Mouse (Mus musculus) C2C12 (cell line): ENCODE measurements at regions not wholly inside any gene's neighbourhood (a gene's known extent, or its start where the extent isn't known, plus 50 kb on each side); places are given as distances from the start of the nearest gene placed in this dataset.

Source experiments
- H3K27me3 ChIP-seq: one replicate; pipeline ENCODE4 v1.6.1; 2011; ENCODE audit not compliant: control insufficient read depth, insufficient read depth, insufficient read length
- H3K36me3 ChIP-seq: one replicate; pipeline ENCODE4 v1.6.1; 2011; ENCODE audit not compliant: control insufficient read depth, insufficient read depth
- H3K4me3 ChIP-seq: one replicate; pipeline ENCODE4 v1.5.1; 2011; ENCODE audit warnings: mild to moderate bottlenecking, control low read depth; ENCODE audit not compliant: poor library complexity, insufficient read depth, severe bottlenecking
- H3K79me2 ChIP-seq: one replicate; pipeline ENCODE4 v1.6.1; 2011; ENCODE audit not compliant: control insufficient read depth, insufficient read depth
- H3K79me3 ChIP-seq: one replicate; pipeline ENCODE4 v1.6.1; 2011; ENCODE audit warnings: low read depth, control low read depth
- H3ac ChIP-seq: one replicate; pipeline ENCODE3; 2011; ENCODE audit warnings: low read depth; ENCODE audit not compliant: control insufficient read depth, insufficient read length
- CEBPB ChIP-seq: IDR thresholded peaks from one replicate; pipeline ENCODE4 v1.6.1; 2011; ENCODE audit warnings: low read depth, mild to moderate bottlenecking, control low read depth, moderate library complexity
- CTCF ChIP-seq: IDR thresholded peaks from one replicate; pipeline ENCODE4 v1.5.1; 2011; ENCODE audit not compliant: control insufficient read depth, insufficient read depth, insufficient read length
- FOSL1 ChIP-seq: IDR thresholded peaks from one replicate; pipeline ENCODE4 v1.8.0; 2011; ENCODE audit warnings: mild to moderate bottlenecking, low read length; ENCODE audit not compliant: poor library complexity, insufficient read depth, severe bottlenecking
- MAX ChIP-seq: IDR thresholded peaks from one replicate; pipeline ENCODE4 v1.6.1; 2011; ENCODE audit warnings: mild to moderate bottlenecking, control low read depth
- MYOD1 ChIP-seq: IDR thresholded peaks from one replicate; pipeline ENCODE4 v1.6.1; 2011; ENCODE audit warnings: low read depth; ENCODE audit not compliant: control insufficient read depth, insufficient read length
- MYOG ChIP-seq: IDR thresholded peaks from one replicate; pipeline ENCODE4 v1.6.1; 2011; ENCODE audit not compliant: control insufficient read depth, insufficient read length; ENCODE audit errors: extremely low read depth
- USF1 ChIP-seq: IDR thresholded peaks from one replicate; pipeline ENCODE4 v1.6.1; 2011; ENCODE audit warnings: low read depth, mild to moderate bottlenecking, control low read depth, moderate library complexity

GRCm38 (mm10) chr8:125367374-125367773 is 202.2 kb downstream of the Sipa1l2 start:
- Histone ChIP-seq H3K79me2 (no peaks in the 10 kb centered on the region), H3K36me3 (no peaks in the 10 kb centered on the region), H3K27me3 (no peaks in the 10 kb centered on the region), H3K4me3 (no peak overlapping the region), H3ac (no peak overlapping the region), H3K79me3 (no peaks in the 10 kb centered on the region)
- TF ChIP-seq CEBPB (no peak), FOSL1 (no peak), USF1 (no peak)

GRCm38 (mm10) chr8:125365004-125365403 is 204.6 kb downstream of the Sipa1l2 start:
- no peak overlapping the region for H3K4me3 ChIP-seq
- H3K27me3 ChIP-seq = no peaks in the 10 kb centered on the region
- TF ChIP-seq USF1 = no peak

GRCm38 (mm10) chr8:125359456-125359855 is 210.2 kb downstream of the Sipa1l2 start:
- no peaks in the 10 kb centered on the region for H3K36me3 ChIP-seq
- H3K4me3 ChIP-seq = no peak overlapping the region
- no peaks in the 10 kb centered on the region for H3K79me2 ChIP-seq
- H3K79me3 ChIP-seq = no peaks in the 10 kb centered on the region
- no peaks in the 10 kb centered on the region for H3K27me3 ChIP-seq
- H3ac ChIP-seq = no peak overlapping the region
- no peak for TF ChIP-seq MYOD1
- no peak for TF ChIP-seq USF1
- TF ChIP-seq MYOG = no peak
- TF ChIP-seq CTCF = no peak
- TF ChIP-seq MAX = no peak
- TF ChIP-seq CEBPB = no peak
- TF ChIP-seq FOSL1 = no peak

More at GRCm38 (mm10) chr8:125365004-125365403, 204.6 kb downstream of the Sipa1l2 start:
- no peaks in the 10 kb centered on the region for H3K36me3 ChIP-seq
- no peak overlapping the region for H3ac ChIP-seq
- H3K79me2 ChIP-seq = no peaks in the 10 kb centered on the region
- H3K79me3 ChIP-seq = no peaks in the 10 kb centered on the region

GRCm38 (mm10) chr8:125357759-125358158 is 211.8 kb downstream of the Sipa1l2 start:
- no peaks in the 10 kb centered on the region for H3K79me2 ChIP-seq
- no peak overlapping the region for H3K4me3 ChIP-seq
- H3K36me3 ChIP-seq = no peaks in the 10 kb centered on the region
- no peaks in the 10 kb centered on the region for H3K27me3 ChIP-seq
- H3ac ChIP-seq = no peak overlapping the region
- no peaks in the 10 kb centered on the region for H3K79me3 ChIP-seq
- TF ChIP-seq MYOD1 (no peak), MYOG (no peak), MAX (no peak), CTCF (no peak)

GRCm38 (mm10) chr8:125355059-125355509 is 214.5 kb downstream of the Sipa1l2 start:
- Histone ChIP-seq H3K4me3 (no peak overlapping the region), H3K27me3 (no peaks in the 10 kb centered on the region), H3ac (no peak overlapping the region), H3K79me3 (no peaks in the 10 kb centered on the region), H3K79me2 (no peaks in the 10 kb centered on the region), H3K36me3 (no peaks in the 10 kb centered on the region)
- no peak for TF ChIP-seq MYOD1
- TF ChIP-seq FOSL1 = no peak
- TF ChIP-seq USF1 = no peak

- H3K4me3 ChIP-seq = no peak overlapping the region
- no peaks in the 10 kb centered on the region for H3K27me3 ChIP-seq
- H3K79me3 ChIP-seq = no peaks in the 10 kb centered on the region
- no peaks in the 10 kb centered on the region for H3K79me2 ChIP-seq
- H3K36me3 ChIP-seq = no peaks in the 10 kb centered on the region
- H3ac ChIP-seq = no peak overlapping the region
- TF ChIP-seq MYOG (no peak), FOSL1 (no peak), MYOD1 (no peak), CTCF (no peak), USF1 (no peak), CEBPB (no peak), MAX (no peak)
These were observed 217.3 kb downstream of the Sipa1l2 start for GRCm38 (mm10) chr8:125352276-125352675.

- TF ChIP-seq CTCF (no peak), USF1 (no peak), MYOD1 (no peak), FOSL1 (no peak), MYOG (no peak), CEBPB (no peak), MAX (no peak)
- Histone ChIP-seq H3K4me3 (no peak overlapping the region), H3K79me3 (no peaks in the 10 kb centered on the region), H3K36me3 (no peaks in the 10 kb centered on the region), H3K79me2 (no peaks in the 10 kb centered on the region), H3ac (no peak overlapping the region), H3K27me3 (no peaks in the 10 kb centered on the region)
These were observed 218.0 kb downstream of the Sipa1l2 start for GRCm38 (mm10) chr8:125351486-125352032.
